Mouse (Mus musculus) thymus, adult 2 months (tissue): ENCODE measurements around the gene Itpr2.

Source experiments
- CTCF ChIP-seq: fragments of 200-500 bp; IDR thresholded peaks from 2 replicates; pipeline ENCODE4 v1.5.1; 2012; ENCODE audit warnings: mild to moderate bottlenecking, control low read depth, low read length, moderate library complexity, borderline replicate concordance; ENCODE audit not compliant: control insufficient read depth, poor library complexity, insufficient read depth; ENCODE audit errors: extremely low read depth
- POLR2A ChIP-seq: fragments of 200-500 bp; IDR thresholded peaks from 2 replicates; pipeline ENCODE4 v1.6.1; 2012; ENCODE audit warnings: mild to moderate bottlenecking, low read length, control low read depth, moderate library complexity; ENCODE audit not compliant: control insufficient read depth, poor library complexity, insufficient read depth; ENCODE audit errors: extremely low read depth

DNA sequence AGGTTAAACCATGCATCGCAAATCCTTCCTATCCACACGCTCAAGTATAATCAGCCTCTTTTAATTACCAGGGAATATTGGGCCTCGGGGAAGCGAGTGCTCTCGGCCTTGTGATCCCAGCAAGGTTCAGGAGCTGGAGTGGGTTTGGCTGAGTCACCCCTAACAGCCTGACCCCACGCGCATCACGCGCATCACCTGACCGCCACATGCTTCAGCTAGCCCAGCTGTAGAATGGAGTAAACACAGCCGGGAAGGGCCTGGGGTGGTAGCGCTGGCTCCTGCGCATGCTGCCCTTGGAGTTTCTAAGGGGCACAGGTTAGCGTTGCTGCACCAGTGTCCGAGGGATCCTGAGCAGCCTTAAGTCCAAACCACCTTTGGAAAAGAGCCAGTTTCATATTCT is 423.9 kb downstream of the Itpr2 start:
- no peak for TF ChIP-seq CTCF
- no peak for TF ChIP-seq POLR2A
